Mouse (Mus musculus) CD8-positive naive resting alpha-beta T cell, adult 2 months (primary cell): ENCODE results near the gene Olfr1020.

Experiments
- DNase-seq, 2 experiments: peaks; one replicate each; pipeline ENCODE4 v3.0.0; 2022; ENCODE audit warnings: low read depth in 2 of 2, low spot score in 2 of 2

The Olfr1020 gene

GRCm38 (mm10) chr2:85846730-85847129, at the start of gene Olfr1020:
Olfr1020 (plus strand) TSS chr2:85847030.
- no peak for DNase-seq

GRCm38 (mm10) chr2:85802444-85802843, 44.4 kb upstream of the Olfr1020 start, which contains the start of gene Olfr1016:
Olfr1016 (minus strand) TSS chr2:85802544.
- DNase-seq, result no peak

GRCm38 (mm10) chr2:85804501-85804900, 42.3 kb upstream of the Olfr1020 start:
- DNase-seq, result no peak

GRCm38 (mm10) chr2:85818179-85818578, 28.7 kb upstream of the Olfr1020 start, which contains the start of gene Olfr1018:
Olfr1018 (plus strand) TSS chr2:85818479.
- no peak for DNase-seq

- no peak for DNase-seq
Observed at GRCm38 (mm10) chr2:85845383-85845782, 1.4 kb upstream of the Olfr1020 start, which contains the start of gene Olfr1019. Olfr1019 (minus strand) TSS chr2:85845483.

GRCm38 (mm10) chr2:85868294-85868693, 21.5 kb downstream of the Olfr1020 start, which contains the start of gene Olfr1022:
Olfr1022 (plus strand) TSS chr2:85868594.
- DNase-seq, result no peak

- no peak for DNase-seq
Observed at GRCm38 (mm10) chr2:85885340-85885739, 38.5 kb downstream of the Olfr1020 start, which contains the start of gene Olfr1023. Olfr1023 (plus strand) TSS chr2:85885640.
